Mouse (Mus musculus) brain, embryonic 18.5 days (tissue): ENCODE results near the gene Gcsh.

Source experiments
- DNase-seq: peaks from one replicate; pipeline ENCODE4 v3.0.0-alpha.2; 2012; ENCODE audit warnings: low read depth, low spot score

Gene Gcsh

DNA sequence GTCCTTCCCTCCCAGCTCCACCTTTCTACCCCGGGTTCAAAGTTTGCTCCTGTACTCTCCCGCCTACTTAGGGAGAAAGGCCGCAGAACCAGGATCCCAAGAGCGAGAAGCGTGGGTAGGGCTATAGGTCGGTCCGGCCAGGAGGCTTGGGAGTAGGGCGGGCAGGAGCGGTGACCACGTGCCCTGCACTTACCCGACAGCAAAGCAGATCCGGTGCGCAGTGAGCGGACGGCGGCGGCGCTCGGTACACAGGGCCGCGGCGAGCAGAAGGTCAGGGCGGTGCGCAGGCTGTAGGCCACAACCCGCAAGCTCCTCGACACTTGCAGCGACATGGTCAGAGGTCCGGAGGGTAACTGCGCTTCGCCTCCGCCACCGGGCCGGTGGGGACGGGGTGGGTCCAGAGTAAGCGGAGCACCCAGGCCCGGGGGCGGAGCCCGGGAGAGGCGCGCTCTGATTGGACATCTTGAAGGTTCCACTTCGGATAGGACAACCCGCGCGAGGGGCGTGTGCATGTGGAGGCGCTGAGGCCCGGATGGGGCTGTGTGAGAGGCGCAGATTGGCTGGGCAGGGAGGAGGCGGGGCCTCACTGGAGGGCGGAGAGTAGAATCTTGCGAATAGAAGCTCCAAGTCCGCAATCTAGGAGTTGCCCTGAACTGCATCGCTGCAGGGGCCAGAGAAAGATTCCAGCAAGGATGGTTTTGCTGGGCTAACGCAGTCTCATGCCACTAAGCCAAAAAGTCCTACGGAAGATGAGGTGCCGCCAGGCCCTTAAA lies at the start of gene Gcsh:
Gene Gcsh, minus strand, starts transcription at position 443 of the 773 bp plus-strand sequence.
- peak; percentile 93 for DNase-seq

DNA sequence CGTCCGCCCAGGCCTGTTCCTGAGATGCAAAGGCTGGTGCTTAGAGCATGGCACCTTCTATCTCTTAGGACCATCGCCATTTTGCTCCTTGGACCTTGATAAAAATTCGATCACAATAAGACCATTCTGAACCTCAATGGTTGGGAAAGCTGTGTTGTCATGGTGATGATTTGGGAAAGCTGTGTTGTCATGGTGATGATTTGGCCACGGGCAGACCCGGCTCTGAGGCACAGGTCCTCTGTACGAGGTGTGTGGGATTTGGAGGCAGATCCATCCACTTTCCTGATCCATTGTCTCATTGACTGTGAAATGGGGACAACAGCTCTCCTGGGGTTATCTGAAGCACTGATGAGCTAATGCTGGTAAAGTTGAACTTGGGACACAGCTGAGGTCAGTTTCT lies 46.5 kb upstream of the Gcsh start:
- peak; percentile 40 for DNase-seq

DNA sequence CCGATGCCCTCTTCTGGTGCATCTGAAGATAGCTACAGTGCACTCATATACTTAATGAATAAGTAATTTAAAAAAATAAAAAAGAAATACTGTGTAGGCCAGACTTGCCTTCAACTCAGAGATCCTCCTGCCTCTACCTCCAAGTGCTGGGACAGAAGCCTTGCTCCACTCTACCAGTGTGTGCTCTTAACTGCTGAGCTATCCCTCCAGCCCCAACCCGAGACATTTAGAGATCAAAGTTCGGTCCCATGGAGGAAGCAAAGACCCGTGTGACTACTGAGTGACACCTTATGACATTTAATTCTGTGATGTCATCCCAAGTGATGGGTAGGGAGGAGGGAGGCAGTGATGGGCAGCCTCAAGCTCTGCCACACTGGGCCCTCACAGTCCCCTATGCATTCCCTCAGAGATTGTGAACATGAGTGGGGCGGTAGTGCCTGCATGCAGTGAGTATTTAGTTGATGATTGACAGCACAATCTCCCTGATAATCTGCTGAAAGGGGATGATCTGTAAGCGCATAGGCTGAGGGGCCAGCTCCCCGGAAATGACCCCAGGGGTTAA lies 44.1 kb upstream of the Gcsh start:
- no peak for DNase-seq

DNA sequence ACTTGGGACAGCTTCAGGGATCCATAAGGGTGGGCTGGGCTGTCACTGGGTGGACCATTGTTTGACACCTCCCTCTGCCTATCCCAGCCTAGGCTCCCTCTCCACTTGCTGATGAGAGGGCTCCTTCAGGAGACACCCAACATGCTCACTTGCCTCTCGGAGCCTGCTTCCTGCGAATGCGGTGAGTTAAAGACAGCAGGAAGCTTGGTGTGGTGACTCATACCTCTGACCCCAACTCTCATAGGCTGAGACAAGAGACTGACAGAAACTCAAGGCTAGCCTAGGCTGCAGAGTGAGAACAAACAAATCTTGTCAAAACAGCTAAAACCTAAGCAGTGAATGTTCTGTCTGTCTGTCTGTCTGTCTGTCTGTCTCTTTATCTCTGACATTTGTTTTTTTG lies 40.1 kb upstream of the Gcsh start:
- DNase-seq = no peak

DNA sequence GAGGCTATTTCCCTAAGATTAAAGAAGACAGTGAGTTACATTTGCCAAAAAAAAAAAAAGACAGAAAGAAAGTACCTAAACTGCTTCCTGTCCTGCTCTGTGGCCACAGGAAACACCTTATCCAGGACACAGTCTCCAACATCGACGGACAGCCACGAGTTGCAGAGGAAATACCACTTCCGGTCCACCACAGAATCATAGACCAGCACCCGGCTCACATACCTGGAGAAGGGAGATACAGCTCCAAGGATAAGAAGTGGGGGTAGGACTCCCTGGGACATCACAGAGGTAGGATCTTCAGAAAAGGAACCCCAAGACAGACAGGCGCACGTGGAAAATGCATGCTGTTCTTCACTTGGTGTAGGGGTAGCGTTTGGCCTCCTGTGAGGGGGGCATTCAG lies 39.3 kb upstream of the Gcsh start:
- no peak for DNase-seq

DNA sequence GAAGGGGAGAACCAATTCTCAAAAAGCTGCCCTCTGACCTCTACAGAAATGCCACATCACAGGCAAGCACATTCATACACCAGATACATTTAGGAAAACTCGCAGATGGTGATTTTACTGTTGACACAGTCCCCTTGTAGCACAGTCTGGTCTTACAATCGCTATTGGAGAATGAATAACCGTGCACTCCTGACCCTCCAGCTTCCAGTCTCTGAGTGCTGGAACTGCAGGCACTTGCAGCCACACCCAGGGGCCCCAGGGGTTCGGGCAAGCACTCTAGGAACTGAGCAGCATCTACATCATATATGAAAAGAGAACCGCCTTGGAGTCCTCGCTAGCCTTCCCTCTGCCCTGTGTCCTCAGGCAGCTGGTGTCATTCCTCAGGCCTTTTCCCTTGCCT lies 38.1 kb upstream of the Gcsh start:
- no peak for DNase-seq

DNA sequence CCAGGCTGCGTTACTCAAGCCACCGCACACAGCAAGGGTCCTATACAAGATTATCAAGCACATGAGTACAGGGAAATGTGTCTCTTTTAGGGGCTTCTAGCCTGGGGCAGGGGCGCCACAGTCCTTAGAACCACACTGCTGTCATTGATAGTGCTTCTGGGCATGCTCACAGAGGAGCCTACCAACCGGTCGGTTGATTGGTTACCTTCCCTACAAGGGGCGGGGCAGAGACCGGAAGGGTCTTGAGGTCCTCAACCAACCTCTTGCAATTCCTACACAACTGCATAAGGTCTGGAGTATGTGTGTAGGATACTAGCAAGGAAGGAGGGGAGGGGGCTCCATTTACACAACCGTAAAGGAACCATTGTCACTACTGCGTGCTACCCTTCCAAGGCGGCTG lies 35.3 kb upstream of the Gcsh start:
- no peak for DNase-seq

DNA sequence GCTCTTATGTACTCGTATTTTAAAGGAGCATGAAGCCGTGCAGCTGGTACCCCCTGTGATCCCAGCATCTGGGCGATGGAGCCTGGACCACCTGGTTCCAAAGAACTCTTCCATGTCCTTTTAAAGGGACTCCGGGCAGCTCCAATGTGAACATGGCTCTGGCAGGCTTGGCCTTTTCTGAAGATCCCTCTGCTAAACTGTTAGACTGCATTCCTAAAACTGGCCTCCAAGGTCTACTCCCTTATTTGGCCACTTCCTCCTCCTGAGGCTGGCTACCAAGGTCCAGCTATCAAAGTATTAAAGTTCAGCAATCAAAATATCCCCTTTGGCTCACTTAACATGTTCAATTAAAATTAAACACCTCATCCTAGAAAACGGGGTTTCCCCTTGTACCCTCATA lies 34.3 kb upstream of the Gcsh start:
- DNase-seq = no peak

DNA sequence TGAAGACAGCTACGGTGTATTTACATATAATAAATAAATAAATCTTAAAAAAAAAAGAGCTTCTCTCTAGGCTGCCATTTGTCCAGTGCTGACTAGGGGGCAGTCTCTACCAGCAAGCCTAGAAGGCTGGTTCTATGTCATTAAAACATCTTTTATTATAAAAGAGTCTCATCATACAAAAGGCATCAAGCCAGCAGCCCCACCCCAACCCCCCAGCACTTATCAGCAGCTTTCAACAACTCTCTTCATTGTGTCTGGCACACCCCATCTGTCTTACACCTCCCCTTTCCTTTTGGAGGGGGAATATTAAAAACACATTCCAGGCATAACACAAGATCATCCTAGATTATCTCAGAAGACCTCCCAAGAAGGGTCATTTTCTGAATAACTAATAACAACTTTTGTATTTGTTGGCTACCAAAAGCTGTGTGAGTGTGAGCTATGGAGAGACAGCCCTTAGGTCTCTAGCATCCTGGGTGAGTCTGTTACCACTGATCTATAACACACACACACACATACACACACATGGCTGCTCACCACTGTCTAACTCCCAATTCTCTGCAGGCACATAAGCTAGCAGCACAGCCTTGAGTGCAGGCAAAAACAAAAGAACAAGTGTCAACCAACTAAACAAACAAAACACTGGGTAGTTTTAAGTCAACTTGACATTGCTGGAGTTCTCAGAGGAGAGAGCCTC lies 29.1 kb upstream of the Gcsh start:
- DNase-seq = no peak

DNA sequence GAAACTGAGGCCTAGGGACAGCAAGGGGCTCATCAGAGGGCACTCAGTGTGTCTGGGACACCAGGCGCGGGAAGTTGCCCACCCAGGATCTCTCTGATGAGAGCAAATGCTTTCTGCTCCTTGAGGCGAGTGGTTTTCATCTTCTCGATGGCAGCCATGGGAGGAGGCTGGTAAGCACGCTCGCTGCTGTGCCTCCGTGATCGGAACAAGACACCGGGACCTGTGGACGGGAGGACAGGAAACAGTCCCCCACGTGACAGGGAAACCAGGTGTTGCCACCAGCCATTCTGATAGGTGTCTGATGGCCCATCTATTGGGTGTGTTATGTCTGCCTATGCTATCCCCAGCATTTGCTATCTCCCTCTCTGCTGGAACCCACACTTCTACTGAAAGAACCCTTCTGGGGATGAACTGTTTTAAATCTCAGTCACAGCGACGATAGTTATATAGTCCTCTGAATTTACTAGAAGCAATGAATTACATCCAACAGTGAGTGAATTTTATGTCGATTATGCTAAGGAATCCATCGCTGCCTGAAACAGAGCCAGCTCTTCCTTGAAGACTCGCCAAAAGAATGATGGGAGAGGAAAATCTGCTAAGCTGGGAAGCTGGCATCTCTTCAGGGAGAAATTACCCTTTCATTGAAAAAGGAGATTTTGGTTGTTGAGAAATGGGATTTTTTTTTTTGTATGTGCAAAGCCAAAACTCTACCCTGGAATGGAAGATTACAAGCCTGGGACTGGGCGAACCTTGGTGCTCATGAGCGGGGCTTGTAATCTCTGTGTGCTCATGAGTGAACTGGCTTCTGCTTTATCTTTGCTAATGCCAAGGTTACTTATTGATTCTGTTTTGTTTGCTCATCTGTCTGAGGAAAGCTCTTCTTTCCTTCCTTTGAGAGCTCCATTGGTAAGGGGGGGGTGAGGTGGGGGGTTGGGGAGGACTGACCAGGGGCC lies 26.3 kb upstream of the Gcsh start:
- DNase-seq = peak; percentile 66

DNA sequence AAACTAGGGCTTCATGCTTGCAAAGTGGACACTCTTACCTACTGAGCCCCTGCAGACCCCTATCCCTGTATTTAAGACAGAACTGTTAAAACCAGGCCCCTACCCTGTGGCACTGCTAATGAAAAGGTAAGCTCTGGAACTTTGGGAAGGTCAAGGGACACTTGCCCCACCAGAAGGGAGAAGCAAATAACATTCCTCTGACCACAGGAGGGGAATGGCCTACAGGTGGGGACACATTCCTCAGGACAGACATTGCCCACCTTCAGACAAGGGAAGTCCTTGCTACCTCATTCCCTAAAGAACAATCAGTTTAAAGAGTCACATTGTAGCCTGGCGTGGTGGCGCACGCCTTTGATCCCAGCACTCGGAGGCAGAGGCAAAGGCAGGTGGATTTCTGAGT lies 24.6 kb upstream of the Gcsh start:
- no peak for DNase-seq

DNA sequence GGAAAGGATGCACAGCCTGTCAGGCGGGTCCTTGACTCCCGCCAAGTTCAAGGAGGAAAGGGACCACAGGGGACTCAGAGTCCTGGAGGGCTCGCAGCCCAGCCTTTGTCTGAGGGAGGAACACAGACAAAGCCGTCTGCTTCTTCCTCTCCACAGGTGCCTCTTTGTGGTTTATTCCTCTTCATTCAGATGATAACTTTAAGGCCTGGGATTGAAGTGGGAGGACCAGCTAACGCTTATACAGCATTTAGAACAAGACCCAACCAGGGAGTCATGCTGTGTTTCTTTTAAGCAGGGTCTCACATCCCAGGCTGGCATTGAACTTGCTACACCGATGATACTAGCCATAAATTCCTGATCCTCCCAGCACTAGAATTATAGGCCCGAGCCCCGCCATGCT lies 23.7 kb upstream of the Gcsh start:
- DNase-seq = no peak

DNA sequence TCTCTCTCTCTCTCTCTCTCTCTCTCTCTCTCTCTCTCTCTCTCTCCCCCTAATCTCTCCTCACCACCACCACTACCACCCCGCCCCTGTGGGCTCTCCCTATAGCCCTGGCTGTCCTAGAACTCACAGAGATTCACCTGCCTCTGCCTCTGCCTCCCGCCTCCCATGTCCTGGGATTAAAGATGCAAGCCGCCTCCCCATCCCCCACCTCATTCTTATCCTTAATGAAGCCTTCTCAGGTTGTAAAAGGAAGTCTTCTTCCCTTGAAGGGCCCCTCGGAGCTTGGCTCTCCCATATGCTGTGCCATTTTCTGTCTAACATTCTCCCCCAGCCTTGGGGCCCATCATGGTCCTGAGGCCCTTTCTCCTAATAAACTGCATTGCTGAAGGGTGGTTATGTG lies 22.3 kb upstream of the Gcsh start:
- no peak for DNase-seq

DNA sequence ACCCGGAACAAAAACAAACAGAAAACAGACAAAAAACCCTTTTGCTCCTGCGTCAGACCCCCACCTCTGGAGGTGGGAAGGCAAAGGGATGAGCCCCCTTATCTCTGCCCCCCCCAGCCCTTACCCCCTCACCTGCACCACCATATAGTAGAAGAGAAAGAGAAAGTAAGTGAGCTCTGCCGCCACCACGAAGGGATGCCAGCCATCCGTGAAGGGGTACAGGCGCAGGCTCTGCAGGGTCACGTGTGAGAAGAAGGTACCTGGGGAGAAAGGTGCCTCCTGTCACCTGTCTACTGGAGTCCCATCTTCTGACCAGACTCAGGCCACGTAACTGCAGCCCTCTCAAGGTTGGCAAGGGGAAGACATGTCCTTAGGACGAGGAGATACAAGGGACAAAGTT lies 18.0 kb upstream of the Gcsh start:
- DNase-seq = no peak

DNA sequence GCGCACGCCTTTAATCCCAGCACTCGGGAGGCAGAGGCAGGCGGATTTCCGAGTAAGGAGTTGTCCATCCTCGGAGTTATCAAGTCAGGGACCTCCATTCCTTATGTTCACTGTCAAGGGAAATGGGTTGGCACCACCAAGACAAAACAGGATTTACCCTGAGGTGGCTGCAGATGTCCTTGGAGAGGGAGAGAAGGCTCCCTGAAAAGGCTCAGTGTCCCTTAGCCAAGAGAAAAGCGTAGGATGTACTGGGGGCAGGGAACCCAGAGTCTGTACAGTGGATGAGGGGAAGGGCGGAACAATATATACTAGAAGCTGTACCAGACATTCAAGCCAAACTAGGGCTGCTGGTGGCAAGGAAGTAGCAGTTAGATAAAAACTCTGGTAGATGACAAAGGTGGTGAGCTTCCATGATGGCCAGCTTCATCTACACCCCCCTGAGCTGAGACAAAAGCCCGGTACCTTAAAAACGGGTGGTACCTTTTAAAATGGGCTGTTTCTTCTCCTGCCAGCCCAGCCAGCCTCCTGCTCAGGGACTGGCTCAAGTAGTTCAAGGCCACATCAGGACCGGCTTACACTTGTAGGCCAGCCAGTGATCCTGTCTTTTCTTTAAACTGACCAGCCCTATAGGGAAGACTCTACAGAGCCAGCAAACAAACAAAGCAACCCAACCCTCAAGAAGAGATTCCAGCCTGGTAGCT lies 829 bp upstream of the Gcsh start:
- no peak for DNase-seq

DNA sequence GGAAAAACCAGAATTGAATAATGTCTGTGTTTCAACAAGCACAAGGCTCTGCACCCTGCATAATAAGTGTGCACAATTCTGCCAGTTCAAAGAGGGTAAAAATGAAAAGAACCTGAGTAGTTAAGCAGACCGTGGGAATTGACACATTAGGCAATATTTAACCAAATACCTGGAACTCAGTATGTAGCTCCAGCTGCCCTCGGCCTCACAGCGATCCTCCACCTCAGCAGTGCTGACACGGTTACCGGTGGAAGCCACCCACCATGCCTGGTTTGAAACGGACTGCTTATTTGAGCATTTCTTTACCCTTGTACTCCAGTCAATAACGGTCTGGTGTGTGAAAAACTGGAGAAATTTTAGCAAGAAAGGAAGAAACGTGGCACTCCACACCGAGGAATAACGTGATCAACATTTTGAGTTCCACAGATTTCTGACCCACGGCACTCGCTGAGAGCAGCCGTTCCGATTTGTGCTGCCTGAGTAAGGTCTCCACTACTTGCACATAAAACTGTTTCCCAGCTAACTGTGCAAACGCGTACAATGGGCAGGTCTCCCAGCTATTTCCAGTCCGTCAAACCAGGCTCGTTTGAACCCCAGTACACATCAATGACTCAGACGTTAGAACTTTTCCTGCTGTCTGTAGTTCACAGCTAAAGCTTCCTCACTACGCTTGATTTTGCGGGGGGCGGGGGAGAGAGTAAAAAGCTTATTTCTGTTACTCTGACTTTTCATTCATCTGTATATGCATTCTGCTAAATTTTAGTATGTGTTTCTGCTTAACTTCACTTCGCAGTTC lies 963 bp downstream of the Gcsh start:
- DNase-seq = no peak

DNA sequence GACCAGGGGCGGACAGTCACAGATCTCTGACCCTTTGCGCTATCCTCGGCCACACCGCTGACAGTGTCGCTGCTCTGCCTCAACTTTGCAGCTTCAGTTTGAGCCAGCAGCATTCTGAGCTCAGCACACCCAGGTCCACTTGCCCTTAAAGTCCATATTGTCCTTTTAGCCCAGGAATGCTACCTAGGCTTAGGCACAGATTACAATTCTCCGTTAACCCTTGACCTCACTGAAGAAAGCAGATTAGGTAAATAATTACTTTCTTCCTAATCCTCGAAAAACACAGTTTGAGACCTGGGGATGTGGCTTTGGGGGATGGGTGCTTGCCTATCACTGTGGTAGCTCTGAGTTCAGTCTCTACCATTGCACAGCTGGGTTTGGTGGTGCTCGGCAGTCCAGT lies 2.1 kb downstream of the Gcsh start:
- no peak for DNase-seq

DNA sequence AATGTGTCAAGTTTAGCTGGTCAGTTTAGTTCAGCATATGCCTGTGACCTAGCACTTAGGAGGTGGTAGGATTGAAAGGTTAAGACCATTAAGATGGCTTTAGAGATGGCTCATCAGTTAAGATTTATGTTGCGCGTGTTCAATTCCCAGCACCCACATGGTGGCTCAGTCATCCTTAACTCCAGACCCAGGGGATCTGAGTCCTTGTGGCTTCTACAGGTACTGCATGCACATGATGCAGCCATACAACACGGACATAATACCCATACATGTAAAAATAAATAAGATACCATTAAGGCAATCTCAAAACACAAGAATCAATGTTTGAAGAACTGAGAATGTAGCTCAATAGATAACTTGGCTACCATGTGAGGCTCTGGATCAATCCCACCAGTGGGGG lies 3.5 kb downstream of the Gcsh start:
- no peak for DNase-seq

DNA sequence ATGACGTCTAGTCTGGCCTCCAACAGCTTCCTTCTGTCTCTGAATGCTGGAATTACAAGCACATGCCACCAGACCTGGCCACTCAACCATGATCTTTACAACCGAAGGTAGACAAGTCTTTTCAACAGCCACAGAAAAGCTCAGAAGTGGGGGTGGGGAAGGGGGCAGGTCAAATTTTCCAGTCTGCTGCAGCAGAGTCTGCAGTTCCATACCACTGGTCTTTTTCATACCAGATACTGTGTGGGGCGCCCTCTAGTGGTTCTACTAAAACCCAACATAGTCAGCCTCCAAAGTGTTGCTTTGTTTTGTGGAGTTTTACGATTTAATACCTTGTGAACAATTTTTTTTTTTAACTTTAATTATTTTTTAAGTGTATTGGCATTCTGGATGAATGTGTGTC lies 13.2 kb downstream of the Gcsh start:
- DNase-seq = no peak

DNA sequence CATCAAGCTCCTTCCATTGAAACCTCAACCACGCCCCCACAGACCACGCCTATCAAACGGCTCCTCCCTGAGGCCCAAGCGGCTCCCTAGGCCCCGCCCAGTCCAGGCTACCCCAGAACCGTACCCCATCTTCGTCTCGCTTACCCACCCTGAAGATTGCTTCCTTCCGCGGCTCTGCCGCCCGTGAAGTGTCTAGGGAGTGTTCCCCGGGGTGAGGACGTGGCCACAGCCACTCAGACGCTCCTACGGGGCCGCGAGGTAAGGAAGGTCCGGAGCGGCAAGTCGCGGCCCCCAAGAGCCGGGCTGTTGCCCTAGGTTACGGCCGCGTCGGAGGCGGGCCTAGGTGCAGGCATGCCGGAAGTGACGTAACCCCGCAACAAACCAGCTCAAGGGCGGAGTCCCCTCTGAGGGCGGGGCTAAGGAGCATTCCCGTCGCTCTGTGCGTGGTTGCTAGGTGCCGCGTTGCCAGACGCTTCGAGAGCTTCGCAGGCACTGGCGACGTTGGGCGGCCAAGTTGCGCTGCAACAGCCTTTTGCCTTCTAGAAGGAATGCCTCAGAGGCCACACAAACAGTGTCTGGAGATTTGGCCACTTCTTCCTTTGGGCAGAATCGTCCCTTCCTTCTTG lies 14.6 kb downstream of the Gcsh start, which contains the start of gene 1700030J22Rik:
Gene 1700030J22Rik, minus strand, starts transcription at position 329 of the 626 bp plus-strand sequence.
- DNase-seq = peak; percentile 94
